Mouse (Mus musculus) E14TG2a.4 (cell line): ENCODE measurements at regions not wholly inside any gene's neighbourhood (a gene's known extent, or its start where the extent isn't known, plus 50 kb on each side); places are given as distances from the start of the nearest gene placed in this dataset.

Source experiments
- CTCF ChIP-seq: conservative IDR thresholded peaks from 2 replicates; pipeline ENCODE4 v1.5.1; 2014; ENCODE audit warnings: low read length
- NANOG ChIP-seq: IDR thresholded peaks from 2 replicates; pipeline ENCODE4 v1.6.1; 2014; ENCODE audit warnings: borderline replicate concordance, low read length, mixed read lengths

GRCm38 (mm10) chr15:64471597-64471996, 345.9 kb upstream of the Gm21798 start:
- TF ChIP-seq CTCF: no peak
- TF ChIP-seq NANOG: no peak
